Mouse (Mus musculus): Measurements from ENCODE around the gene Smco4. TPM values are rescaled to one million over a fixed set of nuclear protein-coding genes. Genes with fewer than 3 reads are reported as not detected.
A peak's percentile ranks its signal among the peaks of the same experiment; 100 is the strongest.

Smco4 gene
- 2.6 and 3.7 TPM in 2 replicates for polyA plus RNA-seq (2016; fragmentation: Nextera tagmentation; extraction: Ambion mirVana)

DNA sequence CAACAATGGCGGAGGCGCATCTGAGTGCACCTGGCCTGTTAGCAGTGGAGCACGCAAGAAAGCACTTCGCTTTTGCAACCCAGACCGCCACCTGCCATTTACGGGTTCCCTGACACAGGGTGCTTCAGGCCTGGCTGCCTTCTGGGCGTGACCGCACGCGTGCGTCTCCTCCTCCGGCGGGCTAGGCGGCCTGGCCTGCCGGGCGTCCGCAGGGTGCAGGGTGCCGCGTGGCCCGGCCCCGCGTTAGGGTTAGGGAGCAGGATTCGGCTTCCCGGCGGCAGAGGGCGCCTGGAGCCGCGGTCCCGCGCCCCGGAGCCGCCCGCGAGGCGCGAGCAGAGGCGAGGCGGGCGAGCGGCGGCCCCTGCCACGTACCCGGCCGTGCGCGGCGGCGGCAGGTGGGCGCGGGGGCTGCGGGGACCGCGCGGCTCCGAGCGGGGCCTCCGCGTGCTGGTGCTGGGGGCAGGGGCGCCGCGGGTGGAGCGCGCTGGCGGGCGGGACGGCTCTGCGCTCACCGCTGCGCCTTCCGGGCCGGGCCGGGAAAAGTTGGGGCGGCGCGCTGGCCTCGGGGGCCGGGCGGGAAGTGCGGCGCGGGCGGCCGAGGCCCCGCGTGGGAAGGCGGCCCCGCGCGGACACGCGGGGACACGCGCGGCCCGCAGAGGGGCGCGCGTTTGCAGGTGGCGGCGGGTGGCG is at the start of gene Smco4:
Gene Smco4, plus strand, starts transcription at position 198 of the 690 bp plus-strand sequence.
- Histone ChIP-seq H3K9me3 (no peaks in the 10 kb centered on the region), H3K4me1 (peaks cover 49% of the 10 kb centered on the region), H3K4me3 (peak within 1 kb of the TSS; percentile 85), H3K27ac (peak within 1 kb of the TSS; percentile 96), H3K36me3 (replicated peaks) (no peaks in the 10 kb centered on the region), H3K27me3 (ENCODE audit: poor library complexity, severe bottlenecking) (peaks cover 10% of the 10 kb centered on the region)
- DNase-seq (ENCODE audit: extremely low spot score, low spot score) = peak; percentile 68
- WGBS = under 1% methylated on average over 101 of the region's 101 CpGs

GRCm38 (mm10) chr9:15447397-15447796 is 45.8 kb upstream of the Smco4 start:
- no peaks in the 10 kb centered on the region for H3K4me1 ChIP-seq
- no peaks in the 10 kb centered on the region for H3K36me3 ChIP-seq (replicated peaks)
- no peak overlapping the region for H3K4me3 ChIP-seq
- H3K27ac ChIP-seq = no peak overlapping the region
- no peak for DNase-seq (ENCODE audit: extremely low spot score, low spot score)
- H3K9me3 ChIP-seq = no peaks in the 10 kb centered on the region
- WGBS = 87% methylated on average over 2 of the region's 2 CpGs
- no peaks in the 10 kb centered on the region for H3K27me3 ChIP-seq (ENCODE audit: poor library complexity, severe bottlenecking)

GRCm38 (mm10) chr9:15450921-15451320 is 42.3 kb upstream of the Smco4 start:
- 26% methylated on average over 5 of the region's 5 CpGs for WGBS
- Histone ChIP-seq H3K27me3 (ENCODE audit: poor library complexity, severe bottlenecking) (no peaks in the 10 kb centered on the region), H3K9me3 (no peaks in the 10 kb centered on the region), H3K27ac (no peak overlapping the region), H3K4me3 (no peak overlapping the region), H3K4me1 (no peaks in the 10 kb centered on the region), H3K36me3 (replicated peaks) (no peaks in the 10 kb centered on the region)
- DNase-seq (ENCODE audit: extremely low spot score, low spot score) = no peak

- WGBS = 74% methylated on average over 4 of the region's 4 CpGs
- Histone ChIP-seq H3K27ac (no peak overlapping the region), H3K9me3 (no peaks in the 10 kb centered on the region), H3K27me3 (ENCODE audit: poor library complexity, severe bottlenecking) (no peaks in the 10 kb centered on the region), H3K4me1 (no peaks in the 10 kb centered on the region), H3K4me3 (no peak overlapping the region), H3K36me3 (replicated peaks) (no peaks in the 10 kb centered on the region)
- no peak for DNase-seq (ENCODE audit: extremely low spot score, low spot score)
Measured at GRCm38 (mm10) chr9:15472256-15472655, 21.0 kb upstream of the Smco4 start.

- 100% methylated on average over 1 of the region's 1 CpGs for WGBS
- Histone ChIP-seq H3K4me3 (no peak overlapping the region), H3K36me3 (replicated peaks) (no peaks in the 10 kb centered on the region), H3K27me3 (ENCODE audit: poor library complexity, severe bottlenecking) (no peaks in the 10 kb centered on the region), H3K9me3 (no peaks in the 10 kb centered on the region), H3K27ac (no peak overlapping the region), H3K4me1 (no peaks in the 10 kb centered on the region)
- no peak for DNase-seq (ENCODE audit: extremely low spot score, low spot score)
Measured at GRCm38 (mm10) chr9:15473206-15473605, 20.0 kb upstream of the Smco4 start.

GRCm38 (mm10) chr9:15477556-15477955 is 15.7 kb upstream of the Smco4 start:
- DNase-seq (ENCODE audit: extremely low spot score, low spot score) = no peak
- Histone ChIP-seq H3K9me3 (no peaks in the 10 kb centered on the region), H3K27ac (no peak overlapping the region), H3K27me3 (ENCODE audit: poor library complexity, severe bottlenecking) (no peaks in the 10 kb centered on the region), H3K36me3 (replicated peaks) (no peaks in the 10 kb centered on the region), H3K4me3 (no peak overlapping the region), H3K4me1 (no peaks in the 10 kb centered on the region)
- 90% methylated on average over 10 of the region's 10 CpGs for WGBS

DNA sequence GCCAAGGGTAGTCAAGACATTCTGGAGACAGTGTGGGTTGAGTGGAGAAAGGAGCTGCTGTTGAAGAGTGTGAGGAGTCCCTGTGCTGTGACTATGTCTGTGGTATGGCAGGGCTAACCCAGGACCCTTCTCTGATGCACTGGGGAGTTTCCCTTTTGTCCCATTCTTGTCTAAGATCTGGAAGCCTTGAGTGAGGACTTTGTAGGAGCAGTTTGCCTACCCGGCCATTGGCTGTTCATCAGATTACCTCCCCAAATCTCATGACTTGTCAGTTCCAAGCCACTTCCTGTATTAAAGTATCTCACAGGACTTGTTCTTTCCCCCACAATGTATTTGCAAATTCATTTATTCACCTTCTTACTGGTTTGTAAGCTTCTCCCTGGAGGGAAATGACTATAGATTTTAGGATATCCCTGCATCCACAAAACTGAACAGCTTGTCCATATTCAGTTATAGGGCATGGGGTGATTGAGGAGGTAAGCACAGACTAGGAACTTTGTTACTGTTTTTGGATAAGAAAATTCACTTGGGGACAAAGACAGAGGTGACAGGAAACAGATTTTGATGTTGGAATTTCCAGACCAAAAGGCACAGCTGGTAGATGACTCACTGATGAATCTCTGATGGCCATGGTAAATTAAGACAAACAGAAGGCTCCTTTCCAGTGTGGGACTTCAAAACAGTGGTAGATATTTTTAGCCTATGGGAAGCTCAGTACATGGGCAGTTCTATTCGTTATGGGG is 5.4 kb upstream of the Smco4 start:
- H3K4me1 ChIP-seq = peaks cover 1% of the 10 kb centered on the region
- no peaks in the 10 kb centered on the region for H3K36me3 ChIP-seq (replicated peaks)
- no peaks in the 10 kb centered on the region for H3K9me3 ChIP-seq
- no peak overlapping the region for H3K4me3 ChIP-seq
- 75% methylated on average over 2 of the region's 2 CpGs for WGBS
- H3K27me3 ChIP-seq (ENCODE audit: poor library complexity, severe bottlenecking) = peaks cover 10% of the 10 kb centered on the region
- no peak for DNase-seq (ENCODE audit: extremely low spot score, low spot score)
- H3K27ac ChIP-seq = no peak overlapping the region

GRCm38 (mm10) chr9:15489293-15489692 is 3.9 kb upstream of the Smco4 start:
- H3K36me3 ChIP-seq (replicated peaks) = no peaks in the 10 kb centered on the region
- DNase-seq (ENCODE audit: extremely low spot score, low spot score) = no peak
- H3K27ac ChIP-seq = no peak overlapping the region
- peaks cover 11% of the 10 kb centered on the region for H3K4me1 ChIP-seq
- H3K4me3 ChIP-seq = no peak overlapping the region
- H3K27me3 ChIP-seq (ENCODE audit: poor library complexity, severe bottlenecking) = peaks cover 10% of the 10 kb centered on the region
- H3K9me3 ChIP-seq = no peaks in the 10 kb centered on the region

GRCm38 (mm10) chr9:15490331-15491100 is 2.7 kb upstream of the Smco4 start:
- peaks cover 10% of the 10 kb centered on the region for H3K27me3 ChIP-seq (ENCODE audit: poor library complexity, severe bottlenecking)
- H3K36me3 ChIP-seq (replicated peaks) = no peaks in the 10 kb centered on the region
- no peaks in the 10 kb centered on the region for H3K9me3 ChIP-seq
- H3K4me3 ChIP-seq = no peak overlapping the region
- 83% methylated on average over 8 of the region's 8 CpGs for WGBS
- DNase-seq (ENCODE audit: extremely low spot score, low spot score) = no peak
- H3K4me1 ChIP-seq = peaks cover 23% of the 10 kb centered on the region
- H3K27ac ChIP-seq = no peak overlapping the region

GRCm38 (mm10) chr9:15491686-15492085 is 1.5 kb upstream of the Smco4 start:
- Histone ChIP-seq H3K4me1 (peaks cover 35% of the 10 kb centered on the region), H3K4me3 (no peak overlapping the region), H3K27me3 (ENCODE audit: poor library complexity, severe bottlenecking) (peaks cover 10% of the 10 kb centered on the region), H3K9me3 (no peaks in the 10 kb centered on the region), H3K27ac (no peak overlapping the region), H3K36me3 (replicated peaks) (no peaks in the 10 kb centered on the region)
- WGBS = 87% methylated on average over 4 of the region's 4 CpGs
- no peak for DNase-seq (ENCODE audit: extremely low spot score, low spot score)

GRCm38 (mm10) chr9:15492401-15492800 is 831 bp upstream of the Smco4 start:
- Histone ChIP-seq H3K4me1 (peaks cover 42% of the 10 kb centered on the region), H3K4me3 (no peak overlapping the region), H3K27ac (no peak overlapping the region), H3K36me3 (replicated peaks) (no peaks in the 10 kb centered on the region), H3K9me3 (no peaks in the 10 kb centered on the region), H3K27me3 (ENCODE audit: poor library complexity, severe bottlenecking) (peaks cover 10% of the 10 kb centered on the region)
- no peak for DNase-seq (ENCODE audit: extremely low spot score, low spot score)
- WGBS = 85% methylated on average over 9 of the region's 9 CpGs

GRCm38 (mm10) chr9:15493925-15494558 is 810 bp downstream of the Smco4 start:
- H3K27ac ChIP-seq = peak overlapping the region; percentile 96

More at GRCm38 (mm10) chr9:15493925-15494558, 810 bp downstream of the Smco4 start:
- peaks cover 49% of the 10 kb centered on the region for H3K4me1 ChIP-seq
- DNase-seq (ENCODE audit: extremely low spot score, low spot score) = peak; percentile 63
- 3% methylated on average over 37 of the region's 37 CpGs for WGBS
- peaks cover 10% of the 10 kb centered on the region for H3K27me3 ChIP-seq (ENCODE audit: poor library complexity, severe bottlenecking)
- H3K9me3 ChIP-seq = no peaks in the 10 kb centered on the region
- peak overlapping the region; percentile 85 for H3K4me3 ChIP-seq
- H3K36me3 ChIP-seq (replicated peaks) = no peaks in the 10 kb centered on the region

All from forebrain, embryonic 10.5 days (tissue).